Mouse (Mus musculus) gastrocnemius, postnatal 4 days (tissue): Measurements from ENCODE around the gene Rxfp2. TPM values are rescaled to one million over a fixed set of nuclear protein-coding genes. Genes with fewer than 3 reads are reported as not detected.
A peak's percentile ranks its signal among the peaks of the same experiment; 100 is the strongest.

Experiments used
- DNase-seq, 2 experiments: peaks; one replicate each; pipeline ENCODE4 v3.0.0; 2021 to 2022; ENCODE audit warnings: low spot score in 2 of 2, mixed read lengths in 2 of 2
- total RNA-seq, 2 experiments: library from RNA; stranded (reverse); gene quantifications; 2 replicates each; pipeline ENCODE4 v1.2.3; 2021

Rxfp2 gene
- total RNA-seq, 2 experiments from 2014 or later, result 0.13 TPM; not detected in 1

DNA sequence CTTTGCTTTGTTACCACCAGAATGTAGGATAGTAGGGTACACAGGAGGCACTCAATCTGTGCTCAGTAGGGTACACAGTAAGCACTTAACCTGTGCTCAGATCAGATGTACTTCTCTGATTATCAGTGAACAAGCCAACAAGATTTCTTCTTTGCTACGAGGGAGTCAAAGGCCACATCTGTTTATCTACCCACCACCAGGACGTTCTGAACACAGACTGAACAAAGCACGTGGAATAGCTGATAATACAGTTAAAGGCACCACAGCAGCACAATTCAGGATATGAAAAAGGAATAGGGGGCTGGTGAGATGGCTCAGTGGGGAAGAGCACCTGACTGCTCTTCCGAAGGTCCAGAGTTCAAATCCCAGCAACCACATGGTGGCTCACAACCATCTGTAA is 18.4 kb downstream of the Rxfp2 start:
- DNase-seq, result no peak

- no peak for DNase-seq
These were observed 26.1 kb downstream of the Rxfp2 start for GRCm38 (mm10) chr5:150044533-150044932.

DNA sequence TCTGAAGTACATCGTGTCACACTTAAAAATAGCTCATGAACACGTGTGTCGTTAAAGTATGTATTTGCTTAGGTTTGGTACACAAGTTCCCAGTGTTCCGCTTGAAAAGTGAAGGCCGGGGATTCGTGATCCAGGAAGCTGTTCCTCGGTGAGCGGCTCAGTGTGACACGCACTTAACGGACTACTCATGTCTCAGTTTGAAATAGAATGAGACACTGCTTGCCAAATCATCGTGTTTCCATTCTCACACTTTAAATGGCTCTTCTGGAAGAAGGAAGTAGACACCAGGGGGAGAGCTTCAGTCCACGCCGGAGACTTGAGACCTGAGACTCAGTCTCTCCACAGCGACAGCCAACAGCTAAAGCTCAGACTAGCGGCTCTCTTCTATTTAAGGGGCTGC is 28.0 kb downstream of the Rxfp2 start:
- DNase-seq, result no peak

GRCm38 (mm10) chr5:150049946-150050345 is 31.5 kb downstream of the Rxfp2 start:
- DNase-seq, result no peak

DNA sequence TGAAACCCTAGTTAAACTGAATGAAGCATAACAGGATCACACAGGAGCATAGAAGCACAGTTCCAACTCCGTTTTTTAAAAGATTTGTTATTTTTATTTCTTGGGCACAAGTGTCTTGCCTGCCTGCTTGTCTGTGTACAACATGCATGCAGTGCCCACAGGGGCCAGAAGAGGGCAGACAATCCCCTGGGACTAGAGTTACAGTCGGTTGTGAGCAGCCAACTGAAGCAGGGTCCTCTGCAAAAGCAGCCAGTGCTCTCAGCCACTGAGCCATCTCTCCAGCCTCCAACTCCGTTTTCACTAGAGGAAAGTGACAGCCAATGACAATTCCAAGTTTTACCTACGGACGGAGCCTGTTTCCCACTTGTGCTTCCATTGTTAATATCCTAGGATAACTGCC is 33.4 kb downstream of the Rxfp2 start:
- no peak for DNase-seq

- DNase-seq, result no peak
These were observed 34.8 kb downstream of the Rxfp2 start for GRCm38 (mm10) chr5:150053294-150053693.

DNA sequence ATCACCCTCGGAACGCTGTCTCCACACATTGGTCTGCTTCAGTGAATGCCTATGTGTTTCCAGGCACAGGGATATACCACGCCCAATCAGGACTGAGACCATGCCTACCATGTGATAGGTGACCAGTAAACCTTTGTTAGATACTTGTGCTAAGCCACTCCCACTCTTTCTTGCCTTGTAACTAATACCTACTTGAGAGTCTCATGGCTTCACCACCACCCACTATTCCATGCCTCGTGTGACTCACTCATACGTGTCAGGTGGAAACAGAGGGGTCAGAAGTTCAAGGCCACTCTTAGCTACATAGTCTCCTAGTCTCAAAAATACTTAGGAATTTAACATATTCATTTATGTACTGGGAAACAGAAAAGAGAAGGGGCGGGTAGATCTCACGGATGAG is 35.5 kb downstream of the Rxfp2 start:
- no peak for DNase-seq

- no peak for DNase-seq
These were observed 36.8 kb downstream of the Rxfp2 start for GRCm38 (mm10) chr5:150055322-150055721.

- DNase-seq, result no peak
These were observed 37.6 kb downstream of the Rxfp2 start for GRCm38 (mm10) chr5:150056056-150056455.

DNA sequence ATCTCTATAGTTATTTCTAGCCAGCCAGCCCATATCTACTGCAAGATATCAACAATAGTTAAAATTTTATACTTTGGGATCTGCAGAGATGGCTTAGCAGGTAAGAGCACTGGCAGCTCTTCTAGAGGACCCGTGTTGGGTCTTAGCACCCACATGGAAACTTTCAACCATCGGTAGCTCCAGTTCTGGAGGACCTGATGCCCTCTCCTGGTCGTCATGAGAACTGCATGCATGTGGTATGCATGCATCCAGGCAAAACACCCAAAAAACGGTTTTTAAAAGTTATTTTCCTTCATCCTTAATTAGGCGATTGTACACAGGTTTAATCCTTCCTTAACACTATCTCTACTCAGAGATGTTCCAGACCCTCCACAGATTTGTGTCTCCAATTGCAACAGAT is 40.4 kb downstream of the Rxfp2 start:
- no peak for DNase-seq

- DNase-seq, result no peak
These were observed 41.0 kb downstream of the Rxfp2 start for GRCm38 (mm10) chr5:150059466-150059865.

DNA sequence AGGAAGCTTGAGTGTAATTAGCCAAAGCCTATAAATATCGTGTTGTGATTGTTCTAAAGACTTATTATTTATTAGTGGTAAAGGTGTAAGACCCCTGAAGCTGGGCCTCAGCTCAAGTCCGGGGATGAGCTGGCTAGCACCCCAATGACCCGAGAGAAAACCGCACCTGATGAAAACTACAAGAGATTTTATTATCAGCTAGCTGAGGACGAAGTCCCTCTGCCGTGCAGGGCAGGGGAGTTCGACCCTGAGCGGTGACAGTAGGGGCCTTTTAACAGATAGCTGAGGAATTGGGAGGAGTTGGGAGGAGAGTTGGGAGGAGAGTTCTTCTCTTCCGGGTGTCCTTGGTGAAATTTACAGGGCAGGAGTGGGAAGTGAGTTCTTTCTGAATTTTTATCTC is 42.6 kb downstream of the Rxfp2 start:
- no peak for DNase-seq

GRCm38 (mm10) chr5:150064286-150064685 is 45.8 kb downstream of the Rxfp2 start:
- DNase-seq, result no peak

GRCm38 (mm10) chr5:150070086-150070485 is 51.6 kb downstream of the Rxfp2 start:
- DNase-seq, result peak in 1 of 2 experiments; percentile 7

- DNase-seq, result no peak
These were observed 53.3 kb downstream of the Rxfp2 start for GRCm38 (mm10) chr5:150071738-150072137.

DNA sequence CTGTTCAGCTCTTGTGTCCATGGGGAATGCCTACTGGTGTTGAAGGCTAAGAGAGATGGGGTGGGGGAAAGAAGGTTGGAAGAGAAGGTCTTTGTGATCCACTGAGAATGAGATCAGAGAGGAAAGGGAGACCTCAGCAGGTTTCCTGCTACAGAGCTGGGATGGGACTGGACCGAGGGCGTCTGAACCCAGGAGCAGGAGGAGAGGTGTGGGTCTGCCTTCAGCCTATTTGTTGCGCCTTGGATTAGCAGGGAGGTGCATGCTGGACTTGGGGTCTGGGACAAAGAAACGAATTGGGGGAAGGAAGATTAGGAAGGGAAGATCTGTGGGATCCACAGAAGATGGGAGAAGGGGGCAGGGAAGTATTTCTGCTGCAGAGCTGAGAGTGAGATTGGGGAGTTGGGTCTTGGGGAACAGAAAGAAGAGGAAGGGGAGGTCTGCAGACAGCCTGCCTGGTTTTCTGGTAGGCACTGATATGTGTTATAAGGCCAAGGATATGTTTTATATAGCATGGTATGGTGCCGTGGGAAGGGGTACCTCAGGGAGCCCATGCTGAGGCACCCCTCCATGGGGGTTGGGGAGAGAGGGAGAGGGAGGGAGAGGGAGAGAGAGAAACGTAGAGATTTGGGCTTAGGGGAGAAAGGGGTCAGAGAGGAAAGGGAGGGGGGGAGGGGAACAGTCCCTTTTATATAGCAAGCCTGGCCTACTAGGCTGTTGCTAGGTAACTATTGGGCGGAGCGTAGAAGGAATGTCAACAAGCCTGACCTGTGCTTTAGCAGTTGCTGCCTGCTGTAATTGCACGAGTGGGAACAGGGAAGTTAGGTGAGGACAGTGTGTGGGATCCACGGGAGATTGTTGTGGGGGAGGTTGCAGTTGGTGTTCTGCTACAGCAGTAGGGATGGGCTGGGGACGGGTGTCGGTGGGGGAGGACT is 61.7 kb downstream of the Rxfp2 start:
- DNase-seq, result no peak

DNA sequence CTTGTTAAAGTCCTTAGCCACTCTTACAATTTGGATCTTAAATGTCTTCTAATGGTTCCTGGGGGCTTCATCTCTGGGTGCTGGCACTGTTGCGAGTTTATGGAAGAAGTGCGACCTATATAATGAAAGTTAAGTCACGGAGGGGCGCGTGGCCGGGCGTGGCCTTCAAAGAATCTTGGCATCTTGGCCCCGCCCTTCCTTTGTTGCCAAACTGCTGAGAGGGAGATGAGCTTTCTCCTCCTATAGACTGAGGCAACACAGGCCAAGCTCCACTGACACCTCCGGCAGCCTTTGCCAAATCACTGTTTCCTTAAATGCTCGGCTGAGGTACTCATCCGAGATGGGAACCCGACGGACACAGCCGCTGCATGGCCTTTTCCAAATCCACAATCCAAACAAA is 64.2 kb downstream of the Rxfp2 start:
- DNase-seq, result no peak

- no peak for DNase-seq
These were observed 64.7 kb downstream of the Rxfp2 start for GRCm38 (mm10) chr5:150083190-150083589.

- DNase-seq, result peak in 1 of 2 experiments; percentile 42
These were observed 79.1 kb downstream of the Rxfp2 start for GRCm38 (mm10) chr5:150097620-150098019.

GRCm38 (mm10) chr5:150098754-150099153 is 80.3 kb downstream of the Rxfp2 start:
- no peak for DNase-seq

DNA sequence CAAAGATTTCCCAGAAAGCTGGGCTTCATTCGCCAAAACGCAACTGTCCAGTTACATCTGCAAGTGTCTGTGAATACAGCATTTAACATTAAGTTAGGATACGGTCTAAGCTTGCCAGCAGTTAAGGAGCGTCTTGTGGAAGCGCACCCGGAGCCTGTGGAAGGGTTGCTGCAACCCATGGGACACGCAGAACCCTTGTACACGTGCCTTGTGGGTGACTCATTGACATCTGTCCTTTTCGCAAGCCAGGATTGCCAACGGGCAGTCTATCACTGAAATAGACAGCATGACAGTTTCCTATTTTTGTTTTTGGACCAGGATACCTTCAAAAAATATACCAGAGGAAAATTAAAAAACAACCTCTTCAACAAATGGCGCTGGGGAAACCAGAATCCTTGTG is 83.3 kb downstream of the Rxfp2 start:
- DNase-seq, result no peak

DNA sequence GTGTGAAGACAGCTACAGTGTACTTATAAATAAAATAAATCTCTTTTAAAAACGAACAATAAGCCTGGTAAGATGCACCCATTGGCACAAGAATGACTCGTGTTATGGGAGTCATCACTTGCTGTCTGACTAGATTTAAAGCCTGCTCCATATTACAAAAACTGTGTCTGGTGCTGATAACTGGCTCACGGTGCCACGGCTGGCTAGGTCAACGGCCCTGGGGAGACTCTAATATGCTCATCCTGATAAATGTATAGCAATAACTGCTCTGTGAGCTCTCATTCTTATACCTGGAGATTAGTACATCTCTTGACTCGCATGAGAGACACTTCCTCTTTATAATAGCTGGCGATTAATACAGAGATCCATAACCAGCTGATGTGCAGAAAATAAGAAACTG is 87.9 kb downstream of the Rxfp2 start:
- DNase-seq, result no peak

GRCm38 (mm10) chr5:150111236-150111635 is 92.8 kb downstream of the Rxfp2 start:
- DNase-seq, result no peak
